Mouse (Mus musculus): ENCODE results near the gene Nlrc5. TPM values are rescaled to one million over a fixed set of nuclear protein-coding genes. Genes with fewer than 3 reads are reported as not detected.

Gene Nlrc5
- 19.5 and 21.2 TPM in 2 replicates for total RNA-seq (2014; rRNA removed)
- 6.6 and 11.6 TPM in 2 replicates for polyA plus RNA-seq (2012; rRNA removed)

- Histone ChIP-seq H3K27me3 (ENCODE audit: control insufficient read depth, insufficient read depth, low read length) (no peaks in the 10 kb centered on the region), H3K36me3 (ENCODE audit: control insufficient read depth, insufficient read depth, low read length) (no peaks in the 10 kb centered on the region), H3K4me3 (ENCODE audit: insufficient read depth, low read depth, low read length) (peak within 1 kb of the TSS; percentile 79), H3K79me2 (ENCODE audit: control insufficient read depth, insufficient read depth, low read length) (peaks cover 9% of the 10 kb centered on the region; the same call in 1 of the 2 replicates), H3K4me1 (ENCODE audit: control insufficient read depth, insufficient read depth, low read length) (peaks cover 8% of the 10 kb centered on the region), H3K9ac (ENCODE audit: low read depth, low read length) (peak within 1 kb of the TSS; percentile 81), H3K27ac (replicated peaks; ENCODE audit: insufficient read depth, low read depth, low read length) (peak within 1 kb of the TSS; percentile 83)
- TF ChIP-seq POLR2A (IDR thresholded peaks at IDR 0.05; ENCODE audit: extremely low read depth, insufficient read depth, low read length) = 0 out of 2 replicates have a peak, but pooled peaks have one; percentile 27
- TF ChIP-seq CTCF (IDR thresholded peaks at IDR 0.05; ENCODE audit: low read depth, low read length) = peak; percentile 37
- under 1% methylated on average over 29 of the region's 29 CpGs for WGBS
- peak; percentile 80 for DNase-seq (ENCODE audit: extremely low read depth, low read depth, low spot score)
Measured at GRCm38 (mm10) chr8:94433981-94434466, at the start of gene Nlrc5. TSS of gene Nlrc5 (plus strand) at chr8:94434356.

GRCm38 (mm10) chr8:94385506-94386213, 48.5 kb upstream of the Nlrc5 start:
- Histone ChIP-seq H3K27me3 (ENCODE audit: control insufficient read depth, insufficient read depth, low read length) (no peaks in the 10 kb centered on the region), H3K79me2 (ENCODE audit: control insufficient read depth, insufficient read depth, low read length) (peaks cover 12% of the 10 kb centered on the region; the same call in 1 of the 2 replicates), H3K36me3 (ENCODE audit: control insufficient read depth, insufficient read depth, low read length) (peaks cover 24% of the 10 kb centered on the region), H3K4me1 (ENCODE audit: control insufficient read depth, insufficient read depth, low read length) (peaks cover 14% of the 10 kb centered on the region; the same call in 1 of the 2 replicates), H3K4me3 (ENCODE audit: insufficient read depth, low read depth, low read length) (peak overlapping the region; percentile 78), H3K27ac (replicated peaks; ENCODE audit: insufficient read depth, low read depth, low read length) (peak overlapping the region; percentile 94), H3K9ac (ENCODE audit: low read depth, low read length) (peak overlapping the region; percentile 96)
- peak; percentile 44 for DNase-seq (ENCODE audit: extremely low read depth, low read depth, low spot score)
- WGBS = 15% methylated on average over 20 of the region's 20 CpGs
- TF ChIP-seq POLR2A (IDR thresholded peaks at IDR 0.05; ENCODE audit: extremely low read depth, insufficient read depth, low read length) (no peak), CTCF (IDR thresholded peaks at IDR 0.05; ENCODE audit: low read depth, low read length) (no peak)

- Histone ChIP-seq H3K9ac (ENCODE audit: low read depth, low read length) (peak within 1 kb of the TSS; percentile 97), H3K4me3 (ENCODE audit: insufficient read depth, low read depth, low read length) (peak within 1 kb of the TSS; percentile 84), H3K36me3 (ENCODE audit: control insufficient read depth, insufficient read depth, low read length) (peaks cover 32% of the 10 kb centered on the region), H3K27ac (replicated peaks; ENCODE audit: insufficient read depth, low read depth, low read length) (peak within 1 kb of the TSS; percentile 98), H3K27me3 (ENCODE audit: control insufficient read depth, insufficient read depth, low read length) (no peaks in the 10 kb centered on the region), H3K79me2 (ENCODE audit: control insufficient read depth, insufficient read depth, low read length) (peaks cover 12% of the 10 kb centered on the region; the same call in 1 of the 2 replicates), H3K4me1 (ENCODE audit: control insufficient read depth, insufficient read depth, low read length) (peaks cover 20% of the 10 kb centered on the region)
- peak; percentile 89 for DNase-seq (ENCODE audit: extremely low read depth, low read depth, low spot score)
- WGBS = under 1% methylated on average over 65 of the region's 65 CpGs
- TF ChIP-seq CTCF (IDR thresholded peaks at IDR 0.05; ENCODE audit: low read depth, low read length) (no peak), POLR2A (IDR thresholded peaks at IDR 0.05; ENCODE audit: extremely low read depth, insufficient read depth, low read length) (peak; percentile 98)
Measured at GRCm38 (mm10) chr8:94386214-94387026, 47.7 kb upstream of the Nlrc5 start, which contains the start of gene Herpud1. TSS of gene Herpud1 (plus strand) at chr8:94386438.

GRCm38 (mm10) chr8:94387027-94387684, 47.0 kb upstream of the Nlrc5 start:
- 0% methylated on average over 25 of the region's 25 CpGs for WGBS
- H3K4me3 ChIP-seq (ENCODE audit: insufficient read depth, low read depth, low read length) = peak overlapping the region; percentile 84
- H3K27me3 ChIP-seq (ENCODE audit: control insufficient read depth, insufficient read depth, low read length) = no peaks in the 10 kb centered on the region
- DNase-seq (ENCODE audit: extremely low read depth, low read depth, low spot score) = peak; percentile 95
- peaks cover 39% of the 10 kb centered on the region for H3K36me3 ChIP-seq (ENCODE audit: control insufficient read depth, insufficient read depth, low read length)
- H3K4me1 ChIP-seq (ENCODE audit: control insufficient read depth, insufficient read depth, low read length) = peaks cover 27% of the 10 kb centered on the region
- TF ChIP-seq CTCF (IDR thresholded peaks at IDR 0.05; ENCODE audit: low read depth, low read length) = no peak
- TF ChIP-seq POLR2A (IDR thresholded peaks at IDR 0.05; ENCODE audit: extremely low read depth, insufficient read depth, low read length) = peak; percentile 56; the same call in 1 of the 2 replicates
- peaks cover 12% of the 10 kb centered on the region; the same call in 1 of the 2 replicates for H3K79me2 ChIP-seq (ENCODE audit: control insufficient read depth, insufficient read depth, low read length)
- H3K27ac ChIP-seq (replicated peaks; ENCODE audit: insufficient read depth, low read depth, low read length) = peak overlapping the region; percentile 98
- H3K9ac ChIP-seq (ENCODE audit: low read depth, low read length) = peak overlapping the region; percentile 97

- peaks cover 31% of the 10 kb centered on the region for H3K4me1 ChIP-seq (ENCODE audit: control insufficient read depth, insufficient read depth, low read length)
- peak overlapping the region; percentile 98 for H3K27ac ChIP-seq (replicated peaks; ENCODE audit: insufficient read depth, low read depth, low read length)
- peaks cover 46% of the 10 kb centered on the region for H3K36me3 ChIP-seq (ENCODE audit: control insufficient read depth, insufficient read depth, low read length)
- peak overlapping the region; percentile 84 for H3K4me3 ChIP-seq (ENCODE audit: insufficient read depth, low read depth, low read length)
- no peak for TF ChIP-seq CTCF (IDR thresholded peaks at IDR 0.05; ENCODE audit: low read depth, low read length)
- no peak for TF ChIP-seq POLR2A (IDR thresholded peaks at IDR 0.05; ENCODE audit: extremely low read depth, insufficient read depth, low read length)
- 3% methylated on average over 6 of the region's 6 CpGs for WGBS
- H3K27me3 ChIP-seq (ENCODE audit: control insufficient read depth, insufficient read depth, low read length) = no peaks in the 10 kb centered on the region
- DNase-seq (ENCODE audit: extremely low read depth, low read depth, low spot score) = no peak
- peaks cover 12% of the 10 kb centered on the region; the same call in 1 of the 2 replicates for H3K79me2 ChIP-seq (ENCODE audit: control insufficient read depth, insufficient read depth, low read length)
- peak overlapping the region; percentile 91 for H3K9ac ChIP-seq (ENCODE audit: low read depth, low read length)
Measured at GRCm38 (mm10) chr8:94387785-94388184, 46.4 kb upstream of the Nlrc5 start.

All from liver, adult 2 months (tissue).